Mouse (Mus musculus) midbrain, embryonic 12.5 days (tissue): ENCODE results near the gene Tulp3. TPM values are rescaled to one million over a fixed set of nuclear protein-coding genes. Genes with fewer than 3 reads are reported as not detected.

Experiments
- ATAC-seq: fragments of 200-750 bp; cut with Nextera tagmentation; 2 replicates; pipeline ENCODE4 v1.8.0; 2017; ENCODE audit warnings: low read depth, moderate TSS enrichment, moderate library complexity; ENCODE audit not compliant: low FRiP score
- H3K27ac ChIP-seq: fragments of 300-500 bp; sonication (generic); replicated peaks from 2 replicates; pipeline ENCODE4 v1.5.1; 2016; ENCODE audit warnings: mild to moderate bottlenecking
- H3K27me3 ChIP-seq: fragments of 300-500 bp; sonication (generic); 2 replicates; pipeline ENCODE4 v1.6.1; 2016; ENCODE audit warnings: mild to moderate bottlenecking
- H3K36me3 ChIP-seq: fragments of 300-500 bp; sonication (generic); 2 replicates; pipeline ENCODE4 v1.6.1; 2016
- H3K4me1 ChIP-seq: fragments of 300-500 bp; sonication (generic); 2 replicates; pipeline ENCODE4 v1.6.1; 2016
- H3K4me2 ChIP-seq: fragments of 300-500 bp; sonication (generic); replicated peaks from 2 replicates; pipeline ENCODE4 v1.6.1; 2016; ENCODE audit warnings: mild to moderate bottlenecking, moderate library complexity
- H3K4me3 ChIP-seq: fragments of 300-500 bp; sonication (generic); 2 replicates; pipeline ENCODE4 v1.5.1; 2016; ENCODE audit warnings: mild to moderate bottlenecking
- H3K9ac ChIP-seq: fragments of 300-500 bp; sonication (generic); replicated peaks from 2 replicates; pipeline ENCODE4 v1.6.1; 2016; ENCODE audit warnings: mild to moderate bottlenecking, moderate library complexity
- H3K9me3 ChIP-seq: fragments of 300-500 bp; sonication (generic); 2 replicates; pipeline ENCODE4 v1.6.1; 2016; ENCODE audit warnings: mild to moderate bottlenecking
- WGBS: fragments of 180-500 bp; shearing (Covaris S2); methylation state at CpG from one replicate; pipeline ENCODE4 v1.1.7; 2016; 5-methylcytosine and 5-hydroxymethylcytosine counted together
- polyA plus RNA-seq: library from polyadenylated mRNA; unstranded; fragments of >200 nt; fragmentation: Nextera tagmentation; extraction: Ambion mirVana; gene quantifications from 2 replicates; pipeline ENCODE4 v1.2.1, GENCODE M21; 2016

Gene Tulp3
- polyA plus RNA-seq, 1 experiment from 2014 or later, result 19.7 TPM

- H3K4me2 ChIP-seq, result no peak overlapping the region
- H3K27ac ChIP-seq, result no peak overlapping the region
- no peak overlapping the region for H3K9ac ChIP-seq
- no peaks in the 10 kb centered on the region for H3K27me3 ChIP-seq
- H3K9me3 ChIP-seq, result no peaks in the 10 kb centered on the region
- peaks cover 7% of the 10 kb centered on the region for H3K4me1 ChIP-seq
- WGBS, result 86% methylated on average over 16 of the region's 16 CpGs
- no peak overlapping the region for H3K4me3 ChIP-seq
- no peak for ATAC-seq
- peaks cover 12% of the 10 kb centered on the region; the same call in 1 of the 2 replicates for H3K36me3 ChIP-seq
These were observed 24.0 kb upstream of the Tulp3 start for GRCm38 (mm10) chr6:128379636-128380035.

DNA sequence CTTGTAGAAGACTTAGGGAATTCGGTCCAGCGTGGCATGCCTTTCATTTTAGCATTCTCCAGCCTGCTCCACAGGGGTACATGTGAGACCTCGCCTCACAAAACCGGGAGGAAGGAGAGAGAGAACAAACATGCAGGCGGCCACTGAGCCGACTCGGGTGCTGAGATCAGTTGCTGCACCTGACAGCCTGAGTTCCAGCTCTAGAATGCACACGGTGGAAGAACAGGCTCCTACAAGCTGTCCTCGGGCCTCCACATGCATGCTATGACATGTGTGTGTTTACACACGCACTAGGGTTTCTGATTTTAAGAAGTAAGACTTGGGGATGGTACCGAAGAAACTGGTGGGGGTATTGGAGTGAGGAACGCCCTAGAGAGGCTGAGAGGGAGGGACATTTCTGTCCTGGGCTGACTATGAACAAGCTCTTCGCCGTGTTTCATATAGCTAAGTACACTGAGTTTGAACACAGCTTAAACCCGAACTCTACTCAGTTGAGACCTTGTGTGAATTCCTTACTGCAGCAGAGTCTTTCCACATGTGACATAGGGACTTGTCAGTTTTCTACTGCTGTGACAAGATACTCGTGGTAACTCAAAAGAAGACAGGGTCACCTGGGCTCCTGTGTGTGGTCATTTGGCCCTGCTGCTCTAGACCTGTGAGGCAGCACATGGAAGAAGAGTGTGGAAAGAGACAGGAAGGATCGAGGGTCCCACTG lies 20.9 kb upstream of the Tulp3 start:
- Histone ChIP-seq H3K4me2 (no peak overlapping the region), H3K9ac (no peak overlapping the region), H3K4me1 (peaks cover 14% of the 10 kb centered on the region), H3K36me3 (peaks cover 43% of the 10 kb centered on the region), H3K4me3 (no peak overlapping the region), H3K27me3 (no peaks in the 10 kb centered on the region), H3K9me3 (no peaks in the 10 kb centered on the region), H3K27ac (no peak overlapping the region)
- no peak for ATAC-seq
- 90% methylated on average over 17 of the region's 17 CpGs for WGBS

GRCm38 (mm10) chr6:128375192-128375591 lies 19.5 kb upstream of the Tulp3 start, which contains the start of the genes Tex52 and Gm44596:
Tex52 (plus strand) TSS chr6:128375456.
Gm44596 (plus strand) TSS chr6:128375503.
- 7% methylated on average over 6 of the region's 6 CpGs for WGBS
- Histone ChIP-seq H3K4me2 (no peak within 1 kb of the TSS), H3K9ac (peak within 1 kb of the TSS; percentile 25), H3K27me3 (no peaks in the 10 kb centered on the region), H3K9me3 (no peaks in the 10 kb centered on the region), H3K27ac (peak within 1 kb of the TSS; percentile 50), H3K36me3 (peaks cover 56% of the 10 kb centered on the region), H3K4me1 (peaks cover 14% of the 10 kb centered on the region), H3K4me3 (no peak within 1 kb of the TSS)
- peak; percentile 88 for ATAC-seq

DNA sequence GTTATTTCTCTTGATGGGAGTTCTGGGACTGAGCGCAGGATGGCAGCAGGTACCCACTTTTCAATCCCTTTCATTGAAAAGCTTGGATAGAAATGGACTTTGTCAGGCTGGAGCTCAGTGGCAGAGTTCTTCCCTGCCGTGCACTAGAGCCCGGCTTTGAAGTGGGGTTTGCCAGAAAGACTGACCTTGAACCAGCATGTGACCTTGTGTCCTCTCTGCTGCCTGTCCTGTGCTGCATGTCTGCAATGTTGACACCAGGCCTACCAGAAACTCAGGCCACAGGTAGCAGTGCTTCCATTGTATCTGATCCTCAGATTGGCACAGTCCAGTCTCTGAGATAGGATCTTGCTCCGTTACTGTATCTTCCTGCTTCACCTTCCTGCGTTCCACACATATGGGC lies 14.4 kb upstream of the Tulp3 start:
- WGBS, result 94% methylated on average over 5 of the region's 5 CpGs
- Histone ChIP-seq H3K4me3 (no peak overlapping the region), H3K27ac (no peak overlapping the region), H3K9ac (no peak overlapping the region), H3K4me1 (peaks cover 13% of the 10 kb centered on the region), H3K4me2 (no peak overlapping the region), H3K27me3 (no peaks in the 10 kb centered on the region), H3K36me3 (peaks cover 89% of the 10 kb centered on the region), H3K9me3 (no peaks in the 10 kb centered on the region)
- ATAC-seq, result no peak

DNA sequence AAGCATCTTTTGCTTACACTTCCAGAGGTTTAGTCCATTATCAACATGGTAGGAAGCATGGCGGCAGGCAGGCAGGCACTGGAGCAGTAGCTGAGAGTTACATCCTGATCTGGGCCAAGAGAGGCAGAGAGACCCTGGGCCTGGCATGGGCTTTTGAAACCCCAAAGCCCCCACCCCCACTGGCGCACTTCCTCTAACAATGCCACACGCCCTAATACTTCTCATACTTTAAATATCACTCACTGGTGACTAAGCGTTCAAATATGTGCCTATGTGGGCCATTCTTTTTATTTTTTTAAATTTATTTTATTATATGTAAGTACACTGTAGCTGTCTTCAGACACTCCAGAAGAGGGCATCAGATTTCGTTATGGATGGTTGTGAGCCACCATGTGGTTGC lies 10.8 kb upstream of the Tulp3 start:
- H3K4me3 ChIP-seq, result no peak overlapping the region
- no peak overlapping the region for H3K27ac ChIP-seq
- no peaks in the 10 kb centered on the region for H3K9me3 ChIP-seq
- no peak overlapping the region for H3K4me2 ChIP-seq
- ATAC-seq, result no peak
- H3K36me3 ChIP-seq, result peaks cover 57% of the 10 kb centered on the region
- 93% methylated on average over 5 of the region's 5 CpGs for WGBS
- peaks cover 24% of the 10 kb centered on the region for H3K4me1 ChIP-seq
- no peak overlapping the region for H3K9ac ChIP-seq
- no peaks in the 10 kb centered on the region for H3K27me3 ChIP-seq

GRCm38 (mm10) chr6:128364721-128365120 lies 9.1 kb upstream of the Tulp3 start:
- 75% methylated on average over 6 of the region's 6 CpGs for WGBS
- ATAC-seq, result no peak
- Histone ChIP-seq H3K9me3 (no peaks in the 10 kb centered on the region), H3K4me3 (no peak overlapping the region), H3K36me3 (peaks cover 39% of the 10 kb centered on the region), H3K4me1 (peaks cover 40% of the 10 kb centered on the region), H3K27me3 (no peaks in the 10 kb centered on the region), H3K9ac (no peak overlapping the region; the same call in 1 of the 2 replicates), H3K4me2 (peak overlapping the region; percentile 19), H3K27ac (no peak overlapping the region)

DNA sequence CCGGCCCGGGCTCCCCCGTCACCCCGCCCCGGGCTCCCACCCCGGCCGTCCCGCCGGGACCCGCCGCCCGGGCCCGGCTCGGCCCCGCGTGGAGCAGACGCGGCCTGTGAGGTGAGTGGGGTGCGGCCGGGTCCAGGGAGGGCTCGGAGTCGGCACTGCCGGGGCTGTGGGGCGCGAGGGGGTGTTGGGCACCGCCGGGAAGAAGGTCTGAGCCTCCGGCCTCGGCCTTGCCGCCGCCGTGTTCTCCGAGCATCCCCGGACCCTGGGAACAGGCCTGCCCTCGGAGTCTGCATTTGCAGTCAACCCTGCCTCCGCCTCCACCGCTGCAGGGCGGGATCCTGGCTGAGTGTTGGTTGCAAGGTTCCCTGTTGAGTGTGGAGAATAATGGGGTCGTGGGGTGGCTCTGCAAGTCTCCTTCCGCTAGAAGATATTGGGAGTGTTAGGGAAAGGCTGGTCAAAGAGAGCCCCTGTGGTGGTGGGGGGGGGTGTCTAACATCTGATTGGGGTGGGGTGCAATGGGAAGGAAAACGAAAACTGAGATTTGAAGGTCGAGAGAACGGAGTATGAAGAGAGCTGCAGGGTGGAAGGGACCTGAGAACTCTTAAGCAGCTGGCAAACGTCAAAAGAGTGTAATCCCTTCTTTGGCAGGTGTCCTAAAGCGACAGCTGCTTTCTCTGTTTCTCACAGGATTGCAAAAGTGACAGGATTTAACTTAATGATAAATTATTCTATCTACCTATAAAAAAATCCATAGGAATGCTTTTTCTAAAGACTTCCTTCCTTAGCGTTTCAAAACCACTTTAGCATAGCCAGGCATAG lies 7.6 kb upstream of the Tulp3 start:
- 1% methylated on average over 32 of the region's 46 CpGs for WGBS
- no peaks in the 10 kb centered on the region for H3K9me3 ChIP-seq
- no peak; the same call in 1 of the 2 replicates for ATAC-seq
- peak overlapping the region; percentile 91 for H3K4me2 ChIP-seq
- peaks cover 32% of the 10 kb centered on the region for H3K36me3 ChIP-seq
- peak overlapping the region; percentile 79 for H3K4me3 ChIP-seq
- H3K4me1 ChIP-seq, result peaks cover 41% of the 10 kb centered on the region
- no peaks in the 10 kb centered on the region for H3K27me3 ChIP-seq
- peak overlapping the region; percentile 93 for H3K27ac ChIP-seq
- H3K9ac ChIP-seq, result peak overlapping the region; percentile 85

- Histone ChIP-seq H3K9ac (peak within 1 kb of the TSS; percentile 85), H3K4me3 (peak within 1 kb of the TSS; percentile 79), H3K27me3 (no peaks in the 10 kb centered on the region), H3K4me1 (peaks cover 41% of the 10 kb centered on the region), H3K36me3 (peaks cover 32% of the 10 kb centered on the region), H3K9me3 (no peaks in the 10 kb centered on the region), H3K4me2 (peak within 1 kb of the TSS; percentile 91), H3K27ac (peak within 1 kb of the TSS; percentile 93)
- peak; percentile 87 for ATAC-seq
- WGBS, result under 1% methylated on average over 66 of the region's 76 CpGs
These were observed 6.8 kb upstream of the Tulp3 start, which contains the start of the genes Rhno1 and Foxm1 for GRCm38 (mm10) chr6:128362381-128363006. Rhno1 (minus strand) TSS chr6:128362911. Foxm1 (plus strand) TSS chr6:128362967.

DNA sequence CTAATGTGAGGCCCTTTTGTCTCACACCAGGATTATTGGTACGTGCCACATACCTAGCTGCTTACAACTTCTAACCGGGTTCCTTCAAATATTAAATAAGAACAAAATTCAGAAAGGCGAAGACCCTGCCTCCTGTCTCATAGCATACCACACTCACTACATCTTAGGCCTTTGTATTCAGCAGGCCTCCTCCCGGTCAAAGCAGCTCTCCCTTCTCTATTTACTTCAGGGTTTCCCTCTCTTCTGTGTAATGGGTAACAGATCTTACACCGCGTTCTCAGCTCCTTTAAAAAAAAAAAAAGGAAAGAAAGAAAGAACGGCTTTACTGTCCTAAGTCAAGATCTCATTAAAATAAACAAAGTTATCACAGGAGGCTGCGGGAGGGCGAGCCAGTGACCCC lies 6.2 kb upstream of the Tulp3 start:
- 15% methylated on average over 9 of the region's 9 CpGs for WGBS
- Histone ChIP-seq H3K27me3 (no peaks in the 10 kb centered on the region), H3K27ac (peak overlapping the region; percentile 93), H3K9me3 (no peaks in the 10 kb centered on the region), H3K4me2 (peak overlapping the region; percentile 91), H3K36me3 (peaks cover 32% of the 10 kb centered on the region), H3K4me3 (peak overlapping the region; percentile 79), H3K4me1 (peaks cover 41% of the 10 kb centered on the region), H3K9ac (peak overlapping the region; percentile 85)
- no peak for ATAC-seq

GRCm38 (mm10) chr6:128358999-128359398 lies 3.3 kb upstream of the Tulp3 start:
- Histone ChIP-seq H3K9me3 (no peaks in the 10 kb centered on the region), H3K27ac (no peak overlapping the region), H3K36me3 (peaks cover 23% of the 10 kb centered on the region), H3K9ac (no peak overlapping the region), H3K4me3 (no peak overlapping the region), H3K4me1 (peaks cover 43% of the 10 kb centered on the region), H3K27me3 (no peaks in the 10 kb centered on the region), H3K4me2 (no peak overlapping the region)
- ATAC-seq, result no peak
- 24% methylated on average over 2 of the region's 2 CpGs for WGBS

DNA sequence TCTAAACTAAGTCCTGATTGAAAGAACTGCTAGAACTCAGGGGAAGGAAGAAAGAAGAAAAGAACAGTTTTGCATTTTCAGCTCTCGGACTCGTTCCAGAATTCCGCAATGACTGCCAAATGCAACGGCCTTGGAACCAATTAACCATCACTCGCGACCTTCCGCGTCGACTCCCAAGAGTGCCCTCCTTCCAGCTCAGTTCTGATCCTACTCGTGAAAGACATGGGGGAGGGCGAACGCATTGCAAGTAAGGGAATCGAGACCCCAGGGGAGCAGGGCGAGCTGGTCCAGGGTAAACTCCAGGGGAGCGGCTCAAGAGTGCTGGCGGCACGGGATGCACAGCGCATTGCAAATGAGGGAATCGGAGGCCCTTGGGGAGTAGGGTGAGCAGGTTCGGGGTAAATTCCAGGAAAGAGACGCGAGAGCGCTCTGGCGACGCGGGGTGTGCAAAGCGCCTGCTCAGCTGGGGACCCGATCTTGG lies 410 bp downstream of the Tulp3 start:
- WGBS, result under 1% methylated on average over 28 of the region's 28 CpGs
- H3K36me3 ChIP-seq, result peaks cover 32% of the 10 kb centered on the region
- peak; percentile 73 for ATAC-seq

More for the DNA sequence above, 410 bp downstream of the Tulp3 start:
- H3K9me3 ChIP-seq, result no peaks in the 10 kb centered on the region
- peak overlapping the region; percentile 69 for H3K4me2 ChIP-seq
- H3K9ac ChIP-seq, result peak overlapping the region; percentile 78
- peak overlapping the region; percentile 86 for H3K27ac ChIP-seq
- peaks cover 23% of the 10 kb centered on the region for H3K4me1 ChIP-seq
- peak overlapping the region; percentile 81 for H3K4me3 ChIP-seq
- no peaks in the 10 kb centered on the region for H3K27me3 ChIP-seq
